Mouse (Mus musculus) hindbrain, embryonic 14.5 days (tissue): ENCODE results near the gene Xkr7. TPM values are rescaled to one million over a fixed set of nuclear protein-coding genes. Genes with fewer than 3 reads are reported as not detected.

Source experiments
- polyA plus RNA-seq: library from polyadenylated mRNA; unstranded; fragments of >200 nt; fragmentation: Nextera tagmentation; extraction: Ambion mirVana; gene quantifications from 2 replicates; pipeline ENCODE4 v1.2.1, GENCODE M21; 2014

Gene Xkr7
- polyA plus RNA-seq, 1 experiment from 2014 or later: 0.84 TPM

Other genes with a start within 250 kb of the Xkr7 start
- gene Bcl2l1, start 200.1 kb upstream of the Xkr7 start, polyA plus RNA-seq: 155 and 165 TPM in 2 replicates
- 17.2 and 20.1 TPM in 2 replicates for gene Tpx2, start 183.9 kb upstream of the Xkr7 start, polyA plus RNA-seq
- gene Mylk2, start 120.5 kb upstream of the Xkr7 start, polyA plus RNA-seq: not detected in 2 replicates
- 3.5 and 4.9 TPM in 2 replicates for gene Foxs1, start 98.6 kb upstream of the Xkr7 start, polyA plus RNA-seq
- gene Dusp15, start 80.2 kb upstream of the Xkr7 start, polyA plus RNA-seq: 8.8 and 11.0 TPM in 2 replicates
- gene Ttll9, start 69.4 kb upstream of the Xkr7 start, polyA plus RNA-seq: 8.0 and 11.2 TPM in 2 replicates
- gene Pdrg1, start 16.4 kb upstream of the Xkr7 start, polyA plus RNA-seq: 137 and 149 TPM in 2 replicates
- 1.7 and 2.4 TPM in 2 replicates for gene Ccm2l, start 34.1 kb downstream of the Xkr7 start, polyA plus RNA-seq
- 2.2 and 3.2 TPM in 2 replicates for gene Hck, start 76.6 kb downstream of the Xkr7 start, polyA plus RNA-seq
- 84.0 and 84.3 TPM in 2 replicates for gene Tm9sf4, start 129.5 kb downstream of the Xkr7 start, polyA plus RNA-seq
- 31.7 and 34.1 TPM in 2 replicates for gene Tspyl3, start 193.6 kb downstream of the Xkr7 start, polyA plus RNA-seq
- 6.4 and 8.7 TPM in 2 replicates for gene Plagl2, start 209.6 kb downstream of the Xkr7 start, polyA plus RNA-seq
- gene Pofut1, start 209.7 kb downstream of the Xkr7 start, polyA plus RNA-seq: 5.3 and 6.3 TPM in 2 replicates